Mouse (Mus musculus) retina, postnatal 7 days (tissue): ENCODE measurements at regions not wholly inside any gene's neighbourhood (a gene's known extent, or its start where the extent isn't known, plus 50 kb on each side); places are given as distances from the start of the nearest gene placed in this dataset.

Experiments used
- DNase-seq: peaks from one replicate; pipeline ENCODE4 v3.0.0-alpha.2; 2012; ENCODE audit warnings: low read depth, low spot score

DNA sequence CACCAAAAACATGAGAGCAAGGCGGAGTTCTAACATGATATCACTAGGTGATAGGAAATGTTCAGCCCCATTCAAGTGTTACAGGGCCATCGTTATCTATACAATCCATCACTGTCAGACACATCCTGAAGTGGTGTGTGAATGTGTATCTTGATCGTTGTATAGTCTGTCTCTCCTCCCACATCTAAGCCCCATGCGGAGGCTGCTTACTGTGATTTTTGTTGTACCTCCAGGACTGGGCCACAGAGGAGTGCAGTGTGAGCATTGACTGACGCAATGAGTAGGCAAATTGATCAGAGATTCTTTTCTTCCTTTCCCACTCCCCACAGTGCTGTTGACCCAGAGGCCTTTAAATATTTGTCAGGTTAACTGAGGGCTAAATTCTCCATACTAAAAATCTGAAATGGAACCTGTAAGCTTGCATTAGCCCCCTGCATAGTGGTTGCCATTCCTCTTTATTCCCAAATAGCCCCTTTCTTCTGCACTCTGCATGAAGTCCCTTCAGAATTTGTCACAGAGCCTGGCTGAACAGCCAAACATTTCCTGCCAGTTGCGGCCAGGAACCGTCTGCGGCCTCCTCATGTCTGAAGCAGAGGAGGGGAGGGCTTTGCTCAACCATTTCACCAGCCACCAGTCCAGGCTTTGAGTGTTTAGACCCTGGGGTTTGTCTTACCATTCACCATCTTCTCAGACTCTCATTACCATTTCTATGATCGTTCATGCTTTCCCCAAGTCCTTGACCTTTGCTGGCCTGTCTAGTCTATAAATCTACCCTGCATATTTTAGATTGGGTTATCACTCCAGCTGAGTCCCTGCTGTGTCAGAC lies 119.3 kb downstream of the Ttc8 start:
- DNase-seq = no peak

DNA sequence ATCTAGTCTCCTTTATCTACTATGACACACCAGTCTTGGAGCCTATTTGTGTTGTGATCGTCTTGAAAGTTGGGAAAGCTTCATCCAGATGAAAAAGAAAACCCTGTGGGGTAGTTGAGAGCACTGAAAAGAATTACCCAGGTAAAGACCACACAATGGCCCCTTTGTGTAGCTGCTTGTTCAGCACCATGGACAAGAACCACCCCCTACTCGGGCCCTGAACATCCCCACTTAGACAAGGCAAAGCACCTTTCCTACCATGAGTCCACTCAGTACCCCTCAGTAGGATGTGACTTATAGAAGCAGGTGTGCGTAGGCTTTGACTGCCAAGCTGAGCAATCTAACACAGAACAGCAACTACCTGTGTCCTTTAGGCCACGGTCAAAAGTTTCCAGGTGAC lies 121.2 kb downstream of the Ttc8 start:
- no peak for DNase-seq

DNA sequence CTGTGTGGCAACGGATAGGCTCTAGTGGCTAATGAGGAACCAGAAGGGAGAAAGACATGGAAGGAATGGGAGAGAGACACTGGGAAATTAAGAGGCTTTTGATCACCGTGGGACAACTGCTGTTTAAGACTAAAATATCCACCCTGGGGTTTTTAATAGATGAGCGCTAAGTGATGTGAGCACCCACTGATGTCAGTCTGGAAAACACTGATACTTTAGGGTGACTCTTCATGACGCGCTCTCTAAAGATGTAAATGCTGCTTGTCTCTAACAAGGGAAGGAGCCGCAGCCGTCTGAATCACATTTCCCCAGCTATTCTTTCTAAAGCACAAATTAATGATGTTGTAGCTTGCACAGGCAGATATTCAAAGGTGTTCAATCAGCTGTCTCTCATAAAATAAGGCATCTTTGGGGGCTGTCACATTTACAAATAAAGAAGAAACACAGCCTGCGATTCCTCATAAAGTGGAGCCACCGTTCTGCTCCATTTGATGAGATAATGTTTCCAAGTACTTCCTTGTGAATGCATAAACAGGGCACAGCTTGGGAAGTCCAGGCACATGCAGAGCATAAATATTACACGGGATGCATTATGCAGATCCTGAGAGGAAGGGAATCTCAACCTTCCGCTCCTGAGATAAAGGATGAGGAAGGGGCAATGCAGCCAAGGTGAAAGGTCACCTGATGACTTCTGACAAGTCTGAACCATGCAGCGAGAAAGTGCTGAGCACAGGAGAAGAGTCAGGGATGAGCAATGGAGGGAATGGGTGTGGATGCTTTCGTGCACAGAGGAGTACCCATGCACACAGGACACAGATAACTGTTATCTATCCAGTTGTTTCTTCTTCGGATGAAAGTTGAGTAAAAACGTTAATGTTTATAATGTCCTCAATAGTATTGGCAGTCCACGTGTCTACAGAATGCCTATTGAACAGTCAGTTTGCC lies 122.8 kb downstream of the Ttc8 start:
- DNase-seq = no peak

DNA sequence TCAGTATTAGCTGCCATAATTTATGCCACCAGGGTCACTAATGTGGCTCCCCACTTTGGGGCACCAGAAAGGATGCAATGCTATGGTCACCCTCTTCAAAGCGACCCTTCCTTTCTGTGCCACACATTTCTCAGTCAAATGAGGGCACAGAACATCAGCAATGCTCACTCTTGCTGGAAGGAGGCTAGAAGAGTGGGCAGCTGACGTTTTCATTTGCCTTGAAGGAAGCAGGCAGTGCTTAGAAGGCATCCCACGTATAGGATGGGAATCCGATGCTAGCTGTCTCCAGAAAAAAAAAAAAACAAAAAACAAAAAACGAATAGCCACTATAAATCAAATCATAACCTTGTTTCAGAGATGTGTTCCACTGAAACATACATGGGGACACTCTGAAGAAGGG lies 124.1 kb downstream of the Ttc8 start:
- DNase-seq = no peak

DNA sequence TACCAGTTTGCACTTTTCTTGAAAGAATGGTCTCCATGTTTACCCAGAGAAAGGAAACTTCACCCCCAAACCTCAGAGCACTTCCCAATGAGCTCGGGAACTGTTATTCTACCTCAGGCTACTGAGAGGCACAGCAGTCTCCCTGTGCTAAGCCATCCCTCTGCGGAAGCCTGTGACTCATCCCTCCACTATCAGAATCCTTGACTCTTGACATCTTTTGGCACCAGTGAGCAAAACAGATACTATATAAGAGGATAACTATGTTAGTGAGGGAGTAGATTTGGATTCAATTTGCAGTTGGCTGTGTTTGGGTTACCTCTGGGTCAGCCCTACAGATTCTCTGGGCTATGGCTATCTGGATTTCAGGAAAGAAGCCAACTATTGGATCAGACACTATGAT lies 130.1 kb downstream of the Ttc8 start:
- DNase-seq = no peak

DNA sequence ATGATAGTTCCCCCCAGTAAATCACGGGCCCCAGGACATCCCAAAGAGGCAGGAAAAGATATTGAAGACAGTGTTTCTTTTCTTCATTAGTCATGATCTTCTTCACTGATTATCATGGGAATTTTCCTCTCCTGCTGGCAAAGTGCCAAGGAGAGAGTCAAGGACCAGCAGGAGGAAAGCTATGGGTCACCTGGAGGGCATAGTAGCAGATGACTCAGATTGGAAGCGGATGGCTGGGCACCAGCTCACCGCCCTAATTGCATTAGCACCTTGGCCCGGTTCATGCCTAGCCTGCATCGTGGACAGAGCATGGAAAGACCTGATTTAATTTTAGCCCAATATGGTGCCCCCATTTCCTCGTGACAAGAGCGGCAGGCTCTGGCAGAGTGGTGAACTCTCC lies 132.2 kb downstream of the Ttc8 start:
- DNase-seq = no peak

DNA sequence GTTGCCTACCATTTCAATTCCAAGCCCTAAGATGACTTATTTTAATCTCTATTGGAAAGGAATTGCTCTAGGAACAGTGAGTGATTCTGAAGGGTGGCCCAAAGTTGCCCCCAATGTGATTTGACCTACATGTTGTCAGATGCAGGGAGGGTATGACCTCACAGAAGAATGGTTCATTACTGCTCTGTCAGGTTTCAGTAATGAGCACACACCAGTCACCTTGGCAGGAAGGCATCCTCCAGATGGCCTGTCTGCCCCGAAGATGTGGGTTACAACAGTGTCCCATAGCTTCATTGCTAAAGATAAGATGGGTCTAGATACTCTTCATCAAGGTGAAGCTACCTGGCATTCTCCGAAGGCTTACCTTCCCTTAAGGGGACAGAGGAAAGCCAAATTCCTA lies 137.1 kb downstream of the Ttc8 start:
- no peak for DNase-seq

DNA sequence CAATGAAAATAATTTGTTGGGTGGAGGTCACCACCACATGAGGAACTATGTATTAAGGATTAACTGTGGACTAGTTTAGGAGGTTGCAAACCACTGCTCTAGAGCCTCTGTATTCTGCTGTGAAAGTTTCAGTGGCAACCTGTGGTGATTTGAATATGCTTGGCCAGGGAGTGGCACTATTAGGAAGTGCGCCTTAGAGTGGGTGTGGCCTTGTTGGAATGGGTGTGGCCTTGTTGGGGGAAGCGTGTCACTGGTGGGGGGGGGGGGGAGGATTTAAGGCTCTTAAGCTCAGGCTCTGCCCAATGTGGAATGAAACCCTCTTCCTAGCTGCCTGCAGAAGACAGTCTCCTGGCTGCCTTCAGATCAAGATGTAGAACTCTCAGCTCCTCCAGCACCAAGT lies 138.5 kb downstream of the Ttc8 start:
- no peak for DNase-seq

DNA sequence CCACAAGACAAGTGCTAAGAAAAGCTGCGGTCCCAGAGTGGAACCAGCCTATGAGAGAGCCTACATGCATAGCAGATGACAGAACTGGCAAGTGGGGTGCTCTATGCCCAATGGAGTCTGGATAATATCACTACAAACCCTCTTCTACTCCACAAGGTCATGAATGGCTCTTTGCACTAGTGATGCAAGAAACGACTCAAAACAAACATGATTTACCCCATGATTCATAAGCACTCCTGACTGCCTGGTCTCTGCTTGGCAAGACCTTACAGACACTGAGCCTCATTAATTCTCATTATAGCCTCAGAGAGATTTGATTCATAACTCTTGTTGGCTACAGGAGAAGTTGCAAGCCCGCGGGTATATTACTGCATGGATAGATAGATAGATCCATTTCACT lies 139.1 kb downstream of the Ttc8 start:
- DNase-seq = no peak

DNA sequence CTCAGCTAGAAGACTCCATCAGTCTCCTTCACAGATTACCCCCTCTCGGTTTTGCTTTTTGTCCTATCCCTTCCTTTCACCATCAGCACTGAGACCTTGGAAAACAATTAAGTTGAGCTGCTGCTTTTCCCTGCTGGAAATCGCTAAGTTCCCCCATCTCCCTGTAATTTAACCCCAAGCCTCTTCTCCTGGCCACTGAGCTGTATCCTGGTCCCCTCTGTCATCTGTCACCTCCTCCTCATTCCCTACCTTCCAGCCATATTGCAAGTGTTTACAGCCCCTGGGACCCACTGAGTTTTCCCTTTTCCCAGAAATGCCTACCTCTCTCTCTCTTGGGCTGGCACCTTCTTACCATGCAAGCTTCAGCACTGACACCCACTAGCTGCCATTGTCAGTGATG lies 140.3 kb downstream of the Ttc8 start:
- DNase-seq = no peak

DNA sequence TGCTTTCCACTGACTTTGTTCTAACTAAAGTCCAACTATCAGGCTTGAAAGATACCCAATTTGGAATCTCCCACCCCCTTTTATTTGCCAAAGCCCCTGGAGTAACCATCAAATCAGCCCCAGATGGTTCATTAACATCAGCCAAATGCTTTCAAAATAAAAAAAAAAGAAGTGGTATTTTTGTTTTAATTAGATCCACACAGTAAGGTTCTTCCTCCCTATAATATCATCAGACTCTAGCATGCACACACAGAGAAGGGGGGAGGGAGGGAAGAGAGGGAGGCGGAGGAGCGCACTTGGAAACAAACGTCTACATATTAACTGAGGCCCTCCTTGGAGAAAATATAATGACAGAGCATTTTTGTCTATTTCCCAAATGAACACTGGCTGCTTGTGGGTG lies 143.1 kb downstream of the Ttc8 start:
- no peak for DNase-seq

DNA sequence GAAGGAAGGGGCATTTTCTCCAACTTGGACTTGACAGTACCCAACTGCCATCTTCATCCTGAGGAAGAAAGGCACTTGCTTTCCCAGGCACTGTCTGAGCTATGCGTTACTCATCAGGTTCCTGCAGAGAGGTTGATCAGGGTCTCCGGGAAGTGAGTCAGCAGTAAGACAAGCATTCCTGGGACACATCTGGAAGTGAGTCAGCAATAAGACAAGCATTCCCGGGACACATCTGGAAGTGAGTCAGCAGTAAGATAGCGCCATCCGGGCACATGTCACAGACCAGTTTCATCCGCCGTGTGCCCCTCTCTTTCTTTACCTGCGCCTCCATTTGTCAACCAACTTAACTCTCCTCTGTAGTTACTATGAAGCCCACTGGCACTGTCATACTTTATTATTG lies 143.5 kb downstream of the Ttc8 start:
- DNase-seq = no peak

DNA sequence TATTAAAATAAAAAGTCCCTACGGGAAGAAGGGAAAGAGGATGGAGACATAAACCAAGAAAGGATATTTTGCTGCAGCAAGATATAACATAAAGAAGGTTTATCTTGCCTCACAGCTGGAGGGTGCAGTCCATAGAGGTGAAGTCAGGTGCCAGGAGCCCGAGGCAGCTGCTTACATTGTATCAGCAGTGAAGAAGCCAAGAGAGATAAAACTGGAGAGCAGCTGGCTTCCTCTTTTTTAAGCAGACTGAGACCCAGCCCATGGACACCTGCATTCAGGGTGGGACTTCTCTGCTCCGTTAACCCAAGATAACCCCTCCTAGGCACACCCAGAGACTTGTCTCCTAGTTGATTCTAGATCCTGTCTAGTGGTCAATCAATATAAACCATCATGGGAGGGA lies 147.6 kb downstream of the Ttc8 start:
- no peak for DNase-seq

DNA sequence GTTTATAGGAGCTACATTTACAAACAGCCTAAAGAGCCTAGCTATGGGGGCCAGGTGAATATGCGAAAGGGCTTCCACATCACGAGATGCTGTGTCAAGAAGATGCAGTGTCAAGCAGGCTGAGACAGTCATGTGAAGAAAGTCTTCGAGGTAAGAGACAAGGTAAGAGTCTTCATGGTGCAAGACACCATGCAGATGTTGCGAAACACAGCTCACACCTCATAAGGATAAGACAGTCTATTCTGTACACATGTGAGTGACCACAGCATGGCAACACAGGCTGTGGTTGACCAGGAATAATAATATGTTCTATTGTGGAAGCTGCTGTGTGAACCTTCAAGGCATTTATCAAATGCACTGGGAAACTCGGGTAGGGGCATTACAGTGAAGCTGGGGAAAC lies 153.4 kb downstream of the Ttc8 start:
- DNase-seq = no peak

DNA sequence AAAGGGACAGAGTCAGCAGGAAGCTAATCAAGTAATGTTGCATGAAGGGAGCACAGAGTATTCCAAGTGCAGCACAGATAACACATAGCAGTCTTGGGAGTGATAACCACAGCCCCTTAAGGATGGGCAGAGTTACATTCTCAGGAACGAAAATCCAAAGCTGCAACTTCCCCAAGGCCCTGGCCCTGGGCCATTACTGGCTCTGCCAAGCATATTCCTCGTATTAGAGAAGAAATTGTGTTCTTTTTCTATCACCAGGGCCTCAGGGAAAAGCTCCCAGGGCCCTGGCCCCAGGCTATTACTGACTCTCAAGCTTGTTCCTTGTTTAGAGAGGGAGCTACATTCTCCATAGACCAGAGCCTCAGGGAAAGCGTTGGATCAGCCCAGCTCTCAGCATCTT lies 157.0 kb downstream of the Ttc8 start:
- DNase-seq = no peak

DNA sequence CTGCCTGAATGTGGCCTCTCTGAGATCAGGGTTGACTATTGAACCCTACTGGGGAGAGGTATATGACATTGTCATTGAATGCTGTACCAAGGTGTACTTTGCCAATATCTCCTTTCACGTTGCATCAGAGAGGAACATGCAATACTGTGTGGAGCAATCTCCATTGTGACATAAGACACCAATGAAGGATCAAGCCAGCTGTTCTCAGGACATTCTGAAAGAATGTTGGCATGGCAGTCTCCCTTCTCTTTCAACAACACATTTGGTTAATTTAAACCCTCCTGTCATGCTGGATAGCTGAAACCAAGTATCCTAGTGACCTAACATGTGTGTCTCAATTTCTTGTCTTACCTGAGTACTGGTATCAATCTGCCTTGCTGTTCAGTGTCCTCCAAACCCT lies 159.5 kb downstream of the Ttc8 start:
- no peak for DNase-seq

DNA sequence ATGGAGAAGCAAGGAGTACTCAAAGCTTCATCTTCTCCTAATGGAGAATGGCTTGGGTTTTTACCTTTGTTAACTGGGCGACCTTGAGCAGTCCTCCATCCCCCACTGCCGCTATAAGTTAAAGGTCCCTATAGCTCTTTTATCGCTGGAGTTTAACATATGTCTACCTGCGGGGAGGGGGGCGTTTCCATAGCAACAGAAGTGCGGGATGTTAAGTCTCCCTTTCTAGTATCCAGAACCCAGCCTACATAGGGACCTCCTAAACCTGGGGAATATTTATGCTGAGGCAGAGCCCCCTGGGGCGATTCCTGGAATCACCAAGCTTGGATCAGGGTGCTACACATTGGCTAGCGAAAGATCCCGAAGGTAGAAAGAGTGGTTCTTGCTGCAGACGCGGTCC lies 163.2 kb downstream of the Ttc8 start:
- no peak for DNase-seq

DNA sequence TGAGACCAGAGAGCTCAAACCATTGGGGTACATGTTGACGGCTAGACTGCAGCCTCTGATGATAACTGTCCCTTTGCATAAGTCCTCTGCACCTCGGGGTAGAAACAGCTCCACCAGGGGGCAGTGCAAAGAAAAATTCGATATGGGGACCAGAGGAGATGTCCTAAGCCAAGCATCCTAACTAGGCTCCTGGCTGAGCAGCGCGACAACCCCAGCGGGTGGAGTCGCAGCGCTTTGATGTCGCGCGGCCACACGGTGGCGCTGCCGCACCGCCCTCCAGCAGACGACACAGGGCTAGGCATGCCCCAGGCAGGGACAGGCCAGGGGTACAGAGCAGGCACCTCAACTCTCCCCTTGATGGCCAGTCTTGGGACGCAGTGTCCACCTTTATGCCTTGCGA lies 163.8 kb downstream of the Ttc8 start:
- DNase-seq = peak; percentile 74

DNA sequence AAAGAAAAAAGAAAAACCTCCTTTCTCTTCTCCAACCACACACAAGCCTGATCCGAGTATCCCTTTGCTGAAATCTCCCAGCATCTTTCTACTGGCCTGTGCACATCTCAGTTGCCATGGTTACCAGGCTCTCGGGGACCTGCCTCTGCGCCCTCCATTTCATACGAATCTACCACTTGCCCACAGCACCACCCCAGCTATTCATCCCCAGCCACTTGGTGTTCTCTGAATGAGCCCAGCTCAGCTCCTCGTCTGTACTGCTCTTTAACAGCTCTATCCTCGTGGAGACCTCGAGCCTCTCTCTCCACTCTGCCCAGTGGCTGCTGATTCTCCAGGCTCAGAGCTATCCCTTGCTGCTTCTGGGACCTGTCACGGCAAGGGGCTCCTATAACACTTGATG lies 166.9 kb downstream of the Ttc8 start:
- no peak for DNase-seq

DNA sequence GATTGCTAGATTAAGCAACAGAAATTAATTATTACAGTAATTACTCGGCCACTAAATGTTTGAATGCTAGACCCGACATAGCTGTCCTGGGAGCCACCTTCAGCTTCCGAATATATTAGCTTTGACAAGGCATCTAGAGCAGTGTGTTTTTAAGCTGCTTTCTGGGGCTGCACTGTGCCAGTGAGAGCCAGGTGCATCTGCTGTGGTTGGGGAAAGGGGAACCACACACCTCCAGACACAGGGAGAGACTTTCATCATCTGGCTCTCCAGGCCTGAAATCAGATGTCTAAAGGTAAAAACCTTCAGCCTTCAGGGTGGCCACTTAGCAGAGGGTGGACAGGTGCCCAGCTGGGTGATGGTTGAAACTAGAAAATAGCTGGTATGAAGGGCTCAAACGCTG lies 171.4 kb downstream of the Ttc8 start:
- no peak for DNase-seq

DNA sequence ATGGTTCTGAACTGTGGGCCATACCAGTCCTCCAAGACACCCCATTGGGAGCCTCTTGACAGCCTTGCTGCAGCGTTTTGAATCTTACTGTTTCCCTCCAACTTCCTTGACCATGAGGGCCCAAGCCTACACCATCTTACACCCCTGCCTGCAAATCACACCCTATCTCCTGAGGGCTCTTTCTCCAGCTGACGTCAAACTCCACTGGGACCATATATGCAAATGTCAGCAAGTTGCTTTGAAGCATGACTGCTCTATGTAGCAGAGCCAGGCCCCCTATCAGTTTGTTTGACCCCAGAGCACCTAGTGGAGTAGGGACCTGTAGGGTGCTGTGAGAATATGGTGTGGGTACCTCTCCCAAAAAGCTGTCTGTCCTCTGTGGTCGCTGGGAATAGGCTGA lies 172.8 kb downstream of the Ttc8 start:
- DNase-seq = no peak

DNA sequence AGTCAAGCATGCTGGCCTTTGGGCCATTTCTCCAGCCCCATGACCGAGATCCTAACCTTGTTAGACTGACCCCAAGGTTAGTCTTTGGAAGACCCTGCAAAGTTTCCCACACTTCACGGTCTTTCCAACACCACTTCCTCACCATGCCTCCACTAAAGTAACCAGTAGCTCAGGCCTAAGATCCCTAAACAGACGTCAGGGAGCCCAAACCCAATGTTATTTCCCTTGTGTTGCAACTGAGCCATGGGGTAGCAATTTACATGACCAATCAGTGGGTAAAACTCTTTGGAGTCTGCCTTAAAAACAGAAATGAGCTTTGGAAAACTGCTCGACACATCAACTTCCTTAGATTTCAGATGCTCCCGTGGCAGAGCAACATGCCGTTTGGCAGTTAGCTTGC lies 173.6 kb downstream of the Ttc8 start:
- DNase-seq = no peak
